Mouse (Mus musculus) liver (tissue): ENCODE measurements around the gene Camkmt.

Source experiments
- DNase-seq: peaks from one replicate; pipeline ENCODE4 v3.0.0-alpha.2; 2020; ENCODE audit warnings: mixed read lengths

Camkmt gene

DNA sequence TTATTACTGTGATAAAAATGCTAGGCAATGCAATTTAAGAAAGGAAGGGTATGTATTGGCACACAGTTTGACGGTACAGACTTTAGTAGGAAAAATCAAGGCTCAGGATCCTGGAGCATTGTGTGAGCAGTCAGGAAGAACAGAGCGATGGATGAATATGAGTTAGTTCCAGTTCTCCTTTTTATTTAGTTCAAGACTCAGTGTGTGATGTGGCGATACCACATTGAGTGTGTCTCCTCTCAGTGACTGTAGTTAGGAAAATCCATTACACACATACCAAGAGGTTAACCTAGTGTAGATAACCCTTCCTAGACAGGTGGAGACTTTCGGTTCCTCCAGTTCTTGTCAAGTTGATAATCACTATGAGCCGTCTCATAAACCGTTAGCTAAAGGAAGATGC lies 1.4 kb downstream of the Camkmt start:
- DNase-seq = no peak

DNA sequence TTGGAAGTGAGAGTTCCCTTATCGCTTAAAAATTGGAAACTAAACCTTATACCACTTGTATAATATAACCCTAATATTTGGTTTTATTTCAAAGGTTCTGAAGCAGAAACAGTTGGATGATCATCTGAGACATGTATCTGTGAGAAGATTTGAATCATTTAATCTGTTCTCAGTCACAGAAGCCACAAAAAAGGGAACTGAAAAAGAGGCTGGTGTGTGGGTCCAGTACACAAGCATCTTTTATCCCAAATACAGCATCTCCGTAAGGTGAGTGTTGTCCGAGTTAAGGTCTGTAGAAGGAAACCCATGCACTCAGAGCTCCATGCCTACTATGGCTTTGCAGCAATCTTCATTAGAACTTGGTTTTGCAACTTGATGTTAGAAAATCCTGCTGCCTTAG lies 6.0 kb downstream of the Camkmt start:
- DNase-seq = no peak

DNA sequence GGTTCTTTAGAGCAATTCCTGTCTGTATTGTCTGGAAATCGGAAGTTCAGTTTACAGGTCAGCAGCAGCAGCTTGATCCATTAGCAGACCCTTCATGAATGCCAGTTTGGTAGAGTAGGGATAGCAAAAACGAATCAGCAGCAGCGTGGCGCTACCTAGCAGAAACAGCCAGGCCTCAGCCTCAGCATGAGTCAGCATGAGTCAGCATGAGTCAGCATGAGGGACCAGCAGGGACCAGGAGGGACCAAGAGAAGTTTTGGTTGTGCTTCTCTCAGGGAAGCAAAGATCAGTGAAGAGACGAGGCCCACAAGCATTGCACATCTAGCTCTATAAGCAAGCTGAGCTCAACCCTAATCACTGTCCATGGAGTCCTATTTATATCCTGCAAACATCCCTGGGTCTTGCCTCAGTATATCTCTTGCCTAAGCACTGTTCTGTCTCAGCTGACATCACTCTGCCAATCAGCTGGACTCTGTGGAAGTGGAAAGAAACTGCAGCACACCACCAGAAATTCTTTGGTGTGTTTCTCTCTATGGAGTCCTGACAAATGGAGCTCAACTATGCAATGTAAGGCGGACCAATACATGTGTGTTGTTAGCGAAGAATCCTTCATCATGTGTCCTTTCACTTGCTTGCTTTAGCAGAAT lies 8.4 kb downstream of the Camkmt start:
- DNase-seq = peak; percentile 80

- no peak for DNase-seq
Observed at GRCm38 (mm10) chr17:85100232-85100631, 9.9 kb downstream of the Camkmt start.

GRCm38 (mm10) chr17:85101751-85102150 lies 11.4 kb downstream of the Camkmt start:
- DNase-seq = no peak

DNA sequence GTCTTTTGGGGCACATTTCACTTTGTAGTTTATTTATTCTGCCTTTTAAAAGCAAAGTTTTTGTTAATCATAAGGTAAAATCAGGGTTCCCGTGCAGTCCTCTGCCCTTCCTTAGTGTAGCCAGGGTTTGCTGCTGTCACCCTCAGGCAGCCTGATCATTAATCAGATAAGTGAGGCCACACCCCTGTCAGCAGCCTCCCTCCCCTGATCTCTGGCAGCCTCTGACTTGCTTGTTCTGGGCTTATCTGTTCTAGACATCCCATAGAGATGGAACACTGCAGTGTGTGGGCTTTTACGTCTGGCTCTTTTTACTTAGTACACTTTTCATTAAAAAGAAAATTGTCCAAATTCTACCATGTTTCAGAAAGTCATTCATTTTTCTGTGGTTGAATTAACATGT lies 13.0 kb downstream of the Camkmt start:
- peak; percentile 72 for DNase-seq

DNA sequence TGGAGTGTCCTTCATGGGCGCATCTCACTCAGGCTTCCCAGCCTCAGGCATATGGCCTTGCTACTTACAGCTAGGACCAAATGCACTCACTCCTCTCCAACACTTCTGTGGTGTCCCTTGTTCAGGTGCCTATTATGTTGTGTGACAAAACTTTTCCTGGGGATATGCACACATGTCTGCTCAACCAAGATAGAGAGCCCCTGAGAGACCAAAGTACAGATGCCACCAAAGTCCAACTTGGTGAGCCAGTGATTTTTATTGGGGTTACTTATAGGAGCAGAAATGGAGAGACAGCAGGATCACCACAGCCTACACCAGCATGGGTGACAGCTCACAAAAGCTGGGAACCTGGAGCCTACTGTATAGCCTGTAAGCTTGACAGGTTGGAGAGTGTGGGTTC lies 20.3 kb downstream of the Camkmt start:
- DNase-seq = no peak

GRCm38 (mm10) chr17:85113441-85113840 lies 23.1 kb downstream of the Camkmt start:
- DNase-seq = no peak

DNA sequence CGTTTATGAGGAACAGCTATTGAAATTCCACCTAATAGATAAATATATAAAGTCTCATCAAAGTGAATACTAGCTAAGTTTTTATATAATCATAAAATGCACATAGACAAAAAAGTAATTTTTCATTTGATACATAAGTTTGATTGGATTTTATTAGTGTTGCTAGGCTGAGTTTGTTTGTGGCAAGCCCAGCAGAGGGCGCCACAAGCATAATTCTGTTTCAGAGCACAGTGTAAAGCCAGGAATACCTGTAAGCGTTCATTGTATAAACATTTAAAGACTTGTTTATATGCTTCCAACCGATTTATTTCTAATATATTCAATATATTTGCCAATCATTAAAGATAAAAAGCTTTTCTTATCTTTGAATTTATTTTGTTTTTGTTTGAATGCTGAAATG lies 26.3 kb downstream of the Camkmt start:
- DNase-seq = peak; percentile 57

- DNase-seq = no peak
Observed at GRCm38 (mm10) chr17:85138393-85138792, 48.0 kb downstream of the Camkmt start.

DNA sequence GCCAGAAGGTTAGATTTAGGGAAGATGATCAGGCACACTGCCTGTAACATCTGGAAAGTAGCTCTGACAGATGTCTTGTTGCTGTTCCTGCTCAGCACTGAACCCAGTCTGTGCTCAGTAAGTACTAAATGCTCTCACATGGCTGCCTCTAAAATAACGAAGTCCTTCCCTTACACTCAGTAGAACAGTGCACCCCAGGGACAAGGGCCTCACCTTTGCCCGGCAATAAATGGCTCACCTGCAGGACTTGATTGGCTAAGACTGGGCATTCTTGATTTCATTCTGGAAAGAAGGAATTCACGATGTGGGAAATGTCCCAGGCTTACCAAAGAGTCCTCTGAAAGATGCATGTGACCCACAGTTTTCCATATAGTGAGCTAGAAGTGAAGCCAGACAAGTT lies 51.3 kb downstream of the Camkmt start:
- DNase-seq = no peak

DNA sequence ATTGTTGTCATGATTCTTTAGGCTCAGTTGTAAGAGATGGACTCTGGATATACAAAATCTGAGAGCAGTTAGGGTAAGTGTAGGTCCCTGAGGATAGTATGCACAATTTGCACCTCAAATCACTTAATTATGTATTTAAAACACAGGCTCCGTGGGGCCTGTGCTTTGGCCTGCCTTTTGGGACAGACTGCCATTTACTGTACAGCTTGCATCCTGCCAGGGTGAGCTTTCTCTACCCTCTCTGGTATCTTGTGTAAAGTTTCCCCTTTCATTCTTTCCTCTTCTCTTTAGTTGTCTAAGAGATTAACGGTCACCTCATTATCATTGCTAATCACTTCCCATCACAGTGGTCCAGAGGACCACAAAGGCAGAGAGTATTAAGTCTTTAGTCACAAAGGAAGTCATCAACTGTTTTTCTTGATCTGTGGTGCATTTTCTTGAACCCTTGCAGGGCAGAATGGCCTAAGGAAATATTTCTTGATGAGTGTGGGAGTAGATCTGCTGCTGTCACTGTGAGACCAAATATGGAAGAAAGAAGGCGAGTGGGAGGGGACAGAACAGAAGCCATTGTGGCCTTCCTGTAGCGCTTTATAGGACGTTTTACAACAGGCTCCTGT lies 52.3 kb downstream of the Camkmt start:
- no peak for DNase-seq

GRCm38 (mm10) chr17:85144141-85144540 lies 53.8 kb downstream of the Camkmt start:
- DNase-seq = no peak

DNA sequence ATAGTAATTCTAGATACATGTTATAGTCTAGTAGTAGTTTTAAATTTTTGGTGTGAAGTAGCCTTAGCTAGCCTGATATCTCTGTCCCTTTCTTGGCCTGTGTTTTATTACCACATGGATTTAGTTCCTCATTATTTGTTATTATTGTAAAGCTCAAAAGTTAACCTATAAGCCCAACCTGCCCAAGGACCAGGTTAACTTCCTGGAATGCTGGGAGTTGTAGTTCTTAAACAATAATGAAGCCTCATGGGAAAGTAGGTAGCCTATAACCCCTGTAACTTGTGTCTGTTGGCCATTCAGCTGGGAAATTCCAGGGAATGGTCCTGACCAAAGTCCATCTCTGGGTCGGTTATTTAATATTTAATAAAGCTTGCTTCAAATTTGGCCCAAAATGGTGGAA lies 58.0 kb downstream of the Camkmt start:
- no peak for DNase-seq

DNA sequence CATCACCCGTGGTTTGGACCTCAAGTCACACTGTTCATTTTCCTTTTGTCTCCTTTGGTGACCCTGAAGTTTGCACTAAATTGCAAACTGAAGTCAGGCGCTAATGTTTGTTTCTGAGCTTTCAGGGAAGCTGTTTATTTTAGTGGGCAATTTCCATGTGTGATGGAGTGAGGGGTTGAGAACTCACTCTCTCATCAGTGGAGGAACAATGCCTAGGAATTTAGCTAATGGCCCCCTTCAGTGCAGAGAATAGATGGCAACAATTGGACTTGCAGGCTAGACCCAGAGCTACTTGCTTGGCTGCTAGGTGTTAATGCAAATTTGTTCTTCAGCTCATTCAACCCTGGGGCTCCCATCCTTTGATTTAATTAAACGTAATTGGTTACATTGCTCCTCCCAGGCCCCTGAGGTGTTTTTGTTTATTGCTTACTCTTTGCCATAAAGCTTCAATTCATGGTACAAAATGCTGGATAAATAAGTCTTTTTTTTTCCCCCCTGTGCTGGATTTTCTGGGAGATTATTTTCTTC lies 58.9 kb downstream of the Camkmt start:
- no peak for DNase-seq

DNA sequence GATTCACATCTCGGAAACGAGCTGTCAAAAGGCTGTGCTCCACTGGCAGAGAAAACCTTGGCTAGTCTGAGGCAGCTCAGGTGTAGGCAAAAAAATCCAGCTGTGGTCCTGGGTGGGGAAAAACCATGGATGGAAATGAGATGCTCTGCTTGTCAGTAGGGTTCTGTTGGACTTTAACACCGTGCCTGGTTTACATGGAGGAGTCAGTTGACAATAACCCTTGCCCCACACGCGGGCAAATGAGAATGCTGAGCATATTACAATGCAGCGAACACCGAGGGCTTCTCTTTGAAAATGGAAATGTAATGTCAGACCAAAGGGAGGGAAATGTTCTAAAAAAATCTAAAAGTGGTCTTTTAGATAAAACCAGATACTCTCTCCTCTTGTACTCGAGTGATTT lies 60.9 kb downstream of the Camkmt start:
- DNase-seq = no peak

- no peak for DNase-seq
Observed at GRCm38 (mm10) chr17:85158202-85158601, 67.8 kb downstream of the Camkmt start.

GRCm38 (mm10) chr17:85159526-85159925 lies 69.2 kb downstream of the Camkmt start:
- no peak for DNase-seq

DNA sequence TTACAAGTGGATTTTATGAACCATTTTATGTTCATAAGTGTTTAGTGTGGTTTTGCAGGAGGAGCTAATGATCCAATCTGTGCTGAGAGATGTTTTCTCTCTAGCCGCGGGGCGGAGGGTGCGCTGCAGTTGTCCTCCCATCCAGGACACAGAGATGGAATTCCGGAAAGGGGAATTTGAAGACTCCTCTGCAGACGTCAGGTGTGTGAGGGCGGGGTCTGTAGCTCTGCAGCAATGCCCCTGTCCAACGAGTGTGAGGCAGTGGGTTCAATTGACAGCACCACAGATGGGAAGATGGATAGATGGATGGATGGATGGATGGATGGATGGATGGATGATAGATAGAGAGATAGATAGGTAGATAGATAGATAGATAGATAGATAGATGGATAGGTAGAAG lies 70.4 kb downstream of the Camkmt start:
- no peak for DNase-seq

GRCm38 (mm10) chr17:85162569-85163271 lies 72.4 kb downstream of the Camkmt start:
- no peak for DNase-seq

DNA sequence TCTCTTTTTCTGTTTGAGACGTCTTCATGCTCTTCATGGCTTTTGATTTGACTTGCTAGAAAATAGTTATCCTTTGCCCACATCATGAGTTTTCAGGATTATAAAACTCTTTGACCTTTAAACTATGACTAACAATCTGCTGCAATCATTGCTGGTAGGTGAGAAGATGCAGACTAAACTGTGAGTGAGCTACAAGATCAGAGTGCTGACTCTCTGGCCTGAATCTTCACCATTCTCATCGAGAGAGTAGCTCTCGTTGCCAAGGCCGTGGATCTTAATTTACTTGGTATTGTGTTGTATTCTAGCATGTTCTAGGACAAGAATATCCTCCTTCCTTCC lies 72.9 kb downstream of the Camkmt start:
- DNase-seq = no peak

- DNase-seq = no peak
Observed at GRCm38 (mm10) chr17:85168761-85169160, 78.4 kb downstream of the Camkmt start.

DNA sequence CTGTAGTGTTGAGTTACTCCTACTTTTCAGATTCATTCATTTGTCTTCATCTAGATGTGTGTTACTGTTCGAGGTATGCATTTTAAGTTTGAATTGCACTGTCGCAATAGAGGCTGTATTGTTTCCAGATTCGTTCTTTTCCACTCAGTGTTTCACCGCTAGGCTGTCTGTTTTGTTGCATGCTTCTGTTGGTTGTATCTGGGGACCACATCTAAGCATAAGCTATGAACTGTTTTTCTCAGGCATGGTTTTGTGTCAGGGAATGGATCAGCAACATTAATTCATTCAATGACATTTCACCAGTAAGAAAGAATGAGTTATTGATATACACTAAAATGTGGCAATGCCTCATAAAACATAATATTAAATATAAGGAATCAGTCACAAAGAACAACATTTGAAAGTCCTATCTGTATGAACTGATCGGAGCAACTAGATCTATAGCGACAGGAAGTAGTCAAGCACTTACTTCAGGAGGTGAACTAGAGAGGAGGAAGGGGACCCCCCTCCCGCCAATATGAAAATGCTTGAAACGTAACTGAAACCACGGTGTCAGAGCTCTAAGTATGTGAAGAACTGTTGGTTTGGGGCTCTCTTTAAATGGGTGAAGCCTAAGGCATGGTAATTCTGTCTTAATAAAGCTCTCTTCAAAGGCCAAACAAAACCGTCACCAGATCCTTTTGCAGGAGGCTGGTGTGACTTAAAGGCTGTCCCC lies 80.3 kb downstream of the Camkmt start:
- DNase-seq = no peak

DNA sequence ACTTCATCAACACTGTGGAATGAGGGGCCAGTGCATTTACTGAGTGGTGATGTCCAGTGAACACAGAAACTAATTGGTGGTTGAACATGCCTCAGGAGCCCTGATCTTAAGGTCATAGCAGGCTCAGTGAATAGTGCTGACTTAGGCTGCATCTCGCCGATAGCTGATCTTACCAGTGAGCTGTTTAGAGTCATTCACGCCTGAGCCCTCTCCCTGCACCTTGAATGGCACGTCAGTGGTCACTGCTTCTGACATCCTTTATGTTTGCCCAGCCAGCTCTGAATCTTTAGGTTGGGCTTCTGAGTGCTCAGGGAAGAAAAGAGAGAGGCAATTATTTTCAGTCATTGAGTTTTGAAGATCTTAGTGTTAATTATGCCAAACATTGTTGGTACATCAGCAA lies 81.6 kb downstream of the Camkmt start:
- no peak for DNase-seq
